Mouse (Mus musculus) brown adipose tissue, adult 24 weeks (tissue): Measurements from ENCODE around the gene Slc44a1. TPM values are rescaled to one million over a fixed set of nuclear protein-coding genes. Genes with fewer than 3 reads are reported as not detected.

ENCODE experiments used
- H3K27ac ChIP-seq: fragments of 200-500 bp; replicated peaks from 2 replicates; pipeline ENCODE4 v1.5.1; 2012; ENCODE audit warnings: low read depth, mild to moderate bottlenecking, low read length
- H3K4me1 ChIP-seq: fragments of 200-500 bp; 2 replicates; pipeline ENCODE4 v1.6.1; 2012; ENCODE audit warnings: low read length, mixed read lengths; ENCODE audit not compliant: control insufficient read depth, insufficient read depth, insufficient read length
- H3K4me3 ChIP-seq: fragments of 200-500 bp; 2 replicates; pipeline ENCODE4 v1.5.1; 2012; ENCODE audit warnings: low read depth, mild to moderate bottlenecking, low read length, moderate library complexity; ENCODE audit not compliant: insufficient read depth
- polyA plus RNA-seq: library from polyadenylated mRNA; stranded (reverse); fragments of >200 nt; gene quantifications from 2 replicates; pipeline ENCODE4 v1.2.4, GENCODE M21; 2012; ENCODE audit not compliant: missing spikeins, insufficient read depth, insufficient read length

Slc44a1 gene
- polyA plus RNA-seq, 1 experiment = 32.8 TPM

- Histone ChIP-seq H3K4me3 (no peak overlapping the region), H3K27ac (no peak overlapping the region), H3K4me1 (no peaks in the 10 kb centered on the region; the same call in 1 of the 2 replicates)
Measured at GRCm38 (mm10) chr4:53621084-53621483, 180.9 kb downstream of the Slc44a1 start.

- H3K4me3 ChIP-seq = no peak overlapping the region
- no peaks in the 10 kb centered on the region; the same call in 1 of the 2 replicates for H3K4me1 ChIP-seq
- H3K27ac ChIP-seq = no peak overlapping the region
Measured at GRCm38 (mm10) chr4:53621490-53621889, 181.3 kb downstream of the Slc44a1 start.

- H3K27ac ChIP-seq = no peak overlapping the region
- H3K4me1 ChIP-seq = no peaks in the 10 kb centered on the region; the same call in 1 of the 2 replicates
- H3K4me3 ChIP-seq = no peak overlapping the region
Measured at GRCm38 (mm10) chr4:53623711-53624110, 183.5 kb downstream of the Slc44a1 start.

- H3K4me1 ChIP-seq = no peaks in the 10 kb centered on the region; the same call in 1 of the 2 replicates
- no peak overlapping the region for H3K27ac ChIP-seq
- H3K4me3 ChIP-seq = no peak overlapping the region
Measured at GRCm38 (mm10) chr4:53624816-53625215, 184.6 kb downstream of the Slc44a1 start.

GRCm38 (mm10) chr4:53625263-53625662 is 185.1 kb downstream of the Slc44a1 start:
- H3K27ac ChIP-seq = no peak overlapping the region
- no peak overlapping the region for H3K4me3 ChIP-seq
- H3K4me1 ChIP-seq = no peaks in the 10 kb centered on the region; the same call in 1 of the 2 replicates

GRCm38 (mm10) chr4:53628924-53629323 is 188.7 kb downstream of the Slc44a1 start:
- no peak overlapping the region for H3K4me3 ChIP-seq

GRCm38 (mm10) chr4:53630963-53631315 is 190.7 kb downstream of the Slc44a1 start:
- Histone ChIP-seq H3K27ac (no peak overlapping the region), H3K4me1 (no peaks in the 10 kb centered on the region), H3K4me3 (peak overlapping the region; percentile 76)

More at GRCm38 (mm10) chr4:53628924-53629323, 188.7 kb downstream of the Slc44a1 start:
- H3K27ac ChIP-seq = no peak overlapping the region
- no peaks in the 10 kb centered on the region; the same call in 1 of the 2 replicates for H3K4me1 ChIP-seq

GRCm38 (mm10) chr4:53631316-53632010 is 191.2 kb downstream of the Slc44a1 start, which contains the start of gene Fsd1l:
Gene Fsd1l, plus strand, starts transcription at chr4:53631471.
- Histone ChIP-seq H3K27ac (0 out of 2 replicates have a peak within 1 kb of the TSS, but pooled peaks have one; percentile 6), H3K4me1 (no peaks in the 10 kb centered on the region), H3K4me3 (peak within 1 kb of the TSS; percentile 76)

GRCm38 (mm10) chr4:53632011-53632349 is 191.8 kb downstream of the Slc44a1 start:
- H3K27ac ChIP-seq = 0 out of 2 replicates have a peak overlapping the region, but pooled peaks have one; percentile 6
- H3K4me1 ChIP-seq = no peaks in the 10 kb centered on the region
- H3K4me3 ChIP-seq = peak overlapping the region; percentile 76

GRCm38 (mm10) chr4:53635336-53635735 is 195.1 kb downstream of the Slc44a1 start:
- Histone ChIP-seq H3K4me3 (no peak overlapping the region), H3K27ac (no peak overlapping the region), H3K4me1 (no peaks in the 10 kb centered on the region)

GRCm38 (mm10) chr4:53637269-53637909 is 197.2 kb downstream of the Slc44a1 start:
- Histone ChIP-seq H3K27ac (no peak overlapping the region), H3K4me3 (no peak overlapping the region), H3K4me1 (no peaks in the 10 kb centered on the region)

GRCm38 (mm10) chr4:53638549-53639123 is 198.4 kb downstream of the Slc44a1 start:
- H3K27ac ChIP-seq = no peak overlapping the region
- H3K4me1 ChIP-seq = no peaks in the 10 kb centered on the region
- no peak overlapping the region for H3K4me3 ChIP-seq

- Histone ChIP-seq H3K27ac (no peak overlapping the region), H3K4me3 (no peak overlapping the region), H3K4me1 (no peaks in the 10 kb centered on the region)
Measured at GRCm38 (mm10) chr4:53658029-53658428, 217.8 kb downstream of the Slc44a1 start.

- no peak overlapping the region for H3K4me3 ChIP-seq
- H3K27ac ChIP-seq = no peak overlapping the region
- no peaks in the 10 kb centered on the region for H3K4me1 ChIP-seq
Measured at GRCm38 (mm10) chr4:53660711-53661110, 220.5 kb downstream of the Slc44a1 start.
